Mouse (Mus musculus) heart, postnatal 0 days (tissue): Measurements from ENCODE around the gene Mknk1.

Experiments used
- CTCF ChIP-seq: IDR thresholded peaks from 2 replicates; pipeline ENCODE4 v1.5.1; 2016; ENCODE audit warnings: antibody characterized with exemption, control low read depth, low read depth
- EP300 ChIP-seq: IDR thresholded peaks from 2 replicates; pipeline ENCODE4 v1.6.1; 2016; ENCODE audit warnings: antibody characterized with exemption, low read depth

GRCm38 (mm10) chr4:115840842-115841241, 1.8 kb downstream of the Mknk1 start:
- TF ChIP-seq EP300 (no peak), CTCF (no peak)
